Mouse (Mus musculus) monocyte, adult 2 months (primary cell): ENCODE measurements around the gene Dkk3.
A peak's percentile ranks its signal among the peaks of the same experiment; 100 is the strongest.
"Not testable (repeated sequence)": the region's sequence is repeated elsewhere in the genome, so short reads cannot be mapped to it uniquely, and the experiment has no call there.

Experiments
- DNase-seq, 2 experiments: peaks; one replicate each; pipeline ENCODE4 v3.0.0; 2022; ENCODE audit warnings: low spot score in 2 of 2, low read depth in 1 of 2

The Dkk3 gene

GRCm38 (mm10) chr7:112132005-112132404 lies 26.9 kb downstream of the Dkk3 start:
- no peak for DNase-seq

- DNase-seq: no peak
Measured at GRCm38 (mm10) chr7:112130660-112131059, 28.2 kb downstream of the Dkk3 start.

- DNase-seq: no peak
Measured at GRCm38 (mm10) chr7:112129851-112130250, 29.0 kb downstream of the Dkk3 start.

GRCm38 (mm10) chr7:112128810-112129209 lies 30.0 kb downstream of the Dkk3 start:
- DNase-seq: no peak

GRCm38 (mm10) chr7:112127954-112128353 lies 30.9 kb downstream of the Dkk3 start:
- DNase-seq: no peak

- DNase-seq: no peak
Measured at GRCm38 (mm10) chr7:112127085-112127637, 31.7 kb downstream of the Dkk3 start.

GRCm38 (mm10) chr7:112125625-112126260 lies 33.1 kb downstream of the Dkk3 start:
- no peak for DNase-seq

- DNase-seq: no peak
Measured at GRCm38 (mm10) chr7:112123612-112124011, 35.2 kb downstream of the Dkk3 start.

- DNase-seq: no peak
Measured at GRCm38 (mm10) chr7:112121866-112122500, 36.9 kb downstream of the Dkk3 start.

GRCm38 (mm10) chr7:112120861-112121810 lies 37.7 kb downstream of the Dkk3 start:
- DNase-seq: no peak

GRCm38 (mm10) chr7:112119248-112119647 lies 39.6 kb downstream of the Dkk3 start:
- DNase-seq: no peak

- DNase-seq: no peak
Measured at GRCm38 (mm10) chr7:112118086-112118485, 40.8 kb downstream of the Dkk3 start.

- DNase-seq: no peak
Measured at GRCm38 (mm10) chr7:112117501-112117900, 41.4 kb downstream of the Dkk3 start.

- no peak for DNase-seq
Measured at GRCm38 (mm10) chr7:112110638-112111372, 48.1 kb downstream of the Dkk3 start.

GRCm38 (mm10) chr7:112108757-112109156 lies 50.1 kb downstream of the Dkk3 start:
- no peak for DNase-seq

GRCm38 (mm10) chr7:112103816-112104215 lies 55.0 kb downstream of the Dkk3 start:
- no peak for DNase-seq

GRCm38 (mm10) chr7:112102933-112103332 lies 55.9 kb downstream of the Dkk3 start:
- no peak for DNase-seq

- DNase-seq: no peak
Measured at GRCm38 (mm10) chr7:112100887-112101286, 58.0 kb downstream of the Dkk3 start.

GRCm38 (mm10) chr7:112094923-112095322 lies 63.9 kb downstream of the Dkk3 start:
- not testable (repeated sequence) for DNase-seq

- DNase-seq: no peak
Measured at GRCm38 (mm10) chr7:112086186-112086585, 72.7 kb downstream of the Dkk3 start.

- peak; percentile 21 to 58 for DNase-seq
Measured at GRCm38 (mm10) chr7:112085062-112085461, 73.8 kb downstream of the Dkk3 start.
